Mouse (Mus musculus): ENCODE results near the gene Krt86.
"Not testable (repeated sequence)": the region's sequence is repeated elsewhere in the genome, so short reads cannot be mapped to it uniquely, and the experiment has no call there.

Gene Krt86

GRCm38 (mm10) chr15:101493713-101494112 lies 20.4 kb downstream of the Krt86 start:
- DNase-seq: no peak

GRCm38 (mm10) chr15:101494203-101494602 lies 20.9 kb downstream of the Krt86 start:
- no peak for DNase-seq

DNA sequence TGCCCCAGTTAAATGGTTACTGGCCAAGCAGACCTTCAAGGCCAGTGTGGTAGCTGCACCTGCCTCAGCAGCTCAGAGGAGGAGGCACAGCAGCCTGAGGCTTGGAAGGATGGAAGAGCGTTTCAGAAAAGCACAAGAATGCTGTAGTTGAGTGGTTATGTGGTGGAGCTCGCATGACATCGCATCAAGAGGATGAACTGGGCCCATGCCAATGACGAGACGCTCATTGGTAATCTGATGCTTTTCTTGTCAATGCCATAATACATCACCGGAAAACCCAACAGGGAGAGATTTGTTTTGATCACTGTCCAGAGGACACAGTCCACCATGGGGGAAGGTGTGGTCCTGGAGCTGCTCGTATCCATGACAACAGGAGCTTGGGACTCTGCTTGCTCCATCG lies 22.0 kb downstream of the Krt86 start:
- no peak for DNase-seq

DNA sequence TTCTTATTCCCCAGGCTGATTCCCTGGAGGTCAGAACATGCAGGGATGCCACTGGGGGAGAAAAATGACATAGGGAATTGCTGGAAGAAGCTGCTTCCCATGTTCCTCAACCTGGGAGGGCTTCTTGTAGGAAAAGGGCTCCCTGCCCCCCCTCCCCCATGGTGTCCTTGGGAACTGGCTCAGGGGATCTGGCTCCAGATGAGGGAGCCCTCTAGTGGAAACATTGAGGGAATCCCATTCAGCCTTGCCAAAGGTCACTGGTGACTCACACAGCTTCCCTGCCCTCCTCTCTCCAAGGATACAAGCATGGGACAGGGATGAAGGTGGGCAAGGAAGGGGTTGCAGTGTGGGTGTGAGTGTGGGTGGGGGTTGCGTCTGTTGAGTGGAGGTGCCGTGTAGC lies 23.9 kb downstream of the Krt86 start:
- DNase-seq: peak; percentile 51 to 52

DNA sequence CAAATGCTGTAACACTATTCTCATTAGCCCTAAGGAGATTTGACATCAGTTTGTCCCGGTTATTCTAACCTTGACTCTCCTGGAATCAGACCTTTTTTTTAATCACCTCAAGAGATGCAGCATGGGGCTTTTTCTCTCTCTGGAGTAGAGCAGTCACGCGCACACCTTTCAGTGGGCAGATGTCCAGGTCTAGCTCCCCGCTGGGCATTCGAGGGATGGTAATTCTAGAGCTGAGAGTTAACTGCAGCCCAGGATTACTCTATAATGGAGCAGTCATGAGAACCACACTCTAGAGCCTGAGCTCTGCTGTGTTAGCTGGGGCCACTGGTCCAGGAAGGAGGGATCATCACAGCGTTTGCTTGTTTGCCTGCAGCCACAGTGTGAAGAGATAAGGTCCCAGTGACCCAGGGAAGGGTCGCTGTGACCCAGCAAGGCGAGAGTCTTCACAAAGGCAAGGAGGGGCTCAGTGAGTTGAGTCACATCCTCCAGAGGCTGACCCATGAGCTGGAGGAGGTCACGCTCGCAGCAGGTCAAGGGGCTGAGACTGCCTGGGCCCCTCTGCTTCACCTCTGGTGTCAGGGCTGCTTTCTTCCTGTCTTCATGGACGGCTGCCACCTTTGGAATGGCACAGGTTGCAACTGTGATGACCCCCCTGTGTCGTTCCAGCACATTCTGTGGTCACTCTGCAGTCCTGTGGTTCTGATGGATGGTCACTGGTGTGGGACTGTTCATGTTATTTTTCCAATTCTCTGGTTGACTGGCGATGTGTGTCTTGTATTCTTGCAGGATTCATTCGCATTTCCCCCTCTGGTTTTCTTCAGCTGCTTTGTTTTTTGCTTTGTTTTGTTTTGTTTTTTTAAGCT lies 33.8 kb downstream of the Krt86 start:
- peak; percentile 16 to 33 for DNase-seq

- peak in 1 of 2 experiments; percentile 14 for DNase-seq
These were observed 35.0 kb downstream of the Krt86 start for GRCm38 (mm10) chr15:101508247-101508646.

- DNase-seq: not testable (repeated sequence)
These were observed 43.9 kb downstream of the Krt86 start, which contains the start of gene Gm49425 for GRCm38 (mm10) chr15:101517161-101517560. Gm49425 (minus strand) TSS chr15:101517261.

DNA sequence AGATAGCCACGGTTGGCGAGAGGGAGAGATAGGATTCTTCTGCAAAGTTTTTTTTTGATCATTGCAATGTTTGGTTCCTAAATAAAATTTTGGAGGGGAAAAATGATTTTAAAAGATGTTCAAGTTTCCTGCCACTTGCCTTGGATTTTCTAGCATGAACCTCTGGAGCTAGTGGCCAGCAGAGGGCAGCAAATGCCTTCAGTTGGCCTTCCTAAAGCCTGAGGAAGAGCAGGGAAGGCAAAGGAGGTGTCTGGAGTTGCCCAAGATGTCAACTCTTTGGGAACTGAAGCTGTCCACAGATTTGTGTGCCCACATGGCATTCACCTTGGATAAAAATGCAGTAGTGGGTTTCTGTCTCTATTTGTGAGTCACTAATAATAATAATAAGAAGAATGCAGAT lies 46.5 kb downstream of the Krt86 start:
- DNase-seq: peak; percentile 72 to 92

GRCm38 (mm10) chr15:101522556-101523232 lies 49.4 kb downstream of the Krt86 start:
- DNase-seq: peak; percentile 51 to 61

Measured in kidney, postnatal 36 days (tissue).